Mouse (Mus musculus): ENCODE data around the gene Cab39l. TPM values are rescaled to one million over a fixed set of nuclear protein-coding genes. Genes with fewer than 3 reads are reported as not detected.

The Cab39l gene
- total and polyA plus RNA-seq, 3 experiments = 7.9 to 26.0 (median 23.8) TPM

DNA sequence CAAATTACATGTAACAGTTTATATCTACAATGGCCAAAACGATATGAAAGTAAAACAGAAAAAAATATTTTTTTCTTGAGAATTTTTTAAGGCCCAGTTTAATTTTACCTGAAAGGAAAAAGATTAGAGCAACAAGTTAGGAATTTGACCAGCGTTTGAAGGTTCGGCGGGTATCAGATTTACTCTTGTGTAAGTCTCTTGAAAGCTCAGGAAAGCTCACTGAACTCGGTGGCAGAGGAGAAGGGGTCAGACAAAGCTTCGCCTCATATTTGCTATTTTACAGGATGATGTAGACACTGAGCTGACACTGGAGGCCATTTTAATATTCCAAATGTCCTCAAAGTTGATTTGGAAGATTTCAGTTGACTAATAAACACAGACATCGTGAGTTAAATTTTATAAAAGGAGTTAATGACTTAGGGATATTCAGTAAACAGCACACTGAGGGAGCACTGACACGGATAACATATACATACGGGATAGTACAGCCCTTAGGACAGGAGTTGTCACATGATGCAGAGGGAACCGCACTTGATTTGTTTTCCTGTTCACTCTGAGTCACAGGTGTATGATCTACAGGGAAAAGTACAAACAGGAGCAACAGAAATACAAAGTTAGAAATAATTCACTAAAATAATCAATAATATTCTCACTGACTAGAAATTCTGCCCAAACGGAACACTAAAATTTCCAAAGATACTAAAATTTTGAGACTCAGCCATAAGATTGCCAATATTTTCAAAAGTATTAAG, 17.7 kb upstream of the Cab39l start:
- WGBS = 93% methylated on average over 11 of the region's 11 CpGs
- intact Hi-C loops (cut with DNase I) = no loop called here
- no peak overlapping the region for H3K4me3 ChIP-seq
- H3K79me2 ChIP-seq (replicated peaks; ENCODE audit: control insufficient read depth, insufficient read depth, low read length) = no peaks in the 10 kb centered on the region
- TF ChIP-seq EP300 (IDR thresholded peaks at IDR 0.05; ENCODE audit: insufficient read depth, low read depth, low read length) (no peak), POLR2A (IDR thresholded peaks at IDR 0.05; ENCODE audit: insufficient read depth, low read depth, low read length) (no peak), CTCF (IDR thresholded peaks at IDR 0.05) (no peak)
- H3K4me1 ChIP-seq (ENCODE audit: control insufficient read depth, insufficient read depth, low read length) = peaks cover 2% of the 10 kb centered on the region; the same call in 1 of the 2 replicates
- H3K27ac ChIP-seq = no peak overlapping the region
- no peak overlapping the region for H3K9ac ChIP-seq (ENCODE audit: low read depth, low read length)
- H3K36me3 ChIP-seq (ENCODE audit: control insufficient read depth, insufficient read depth, low read length) = peaks cover 14% of the 10 kb centered on the region
- no peak for DNase-seq
- H3K27me3 ChIP-seq (ENCODE audit: control insufficient read depth, insufficient read depth, low read length) = no peaks in the 10 kb centered on the region

DNA sequence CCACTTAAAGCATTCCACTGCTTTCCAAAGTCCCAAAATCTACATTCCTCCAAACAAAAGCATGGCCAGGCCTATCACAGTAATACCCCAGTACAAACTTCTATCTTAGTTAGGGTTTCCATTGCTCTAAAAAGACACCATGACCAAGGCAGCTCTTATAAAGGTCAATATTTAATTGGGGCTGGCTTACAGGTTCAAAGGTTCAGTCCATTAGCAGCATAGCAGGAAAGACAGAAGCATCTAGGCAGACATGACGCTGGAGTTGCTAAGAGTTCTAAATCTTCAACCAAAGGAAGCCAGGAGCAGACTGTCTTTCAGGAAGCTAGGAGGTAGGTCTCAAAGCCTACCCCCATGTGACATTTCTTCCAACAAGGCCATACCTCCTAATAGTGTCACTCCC, 10.2 kb upstream of the Cab39l start:
- H3K4me3 ChIP-seq = no peak overlapping the region
- intact Hi-C loops (cut with DNase I) = loop anchor here (10.0 kb wide), 1 partner anchor 226 kb away; the partner anchor contains the start of gene Rcbtb1
- no peak for DNase-seq
- H3K9ac ChIP-seq (ENCODE audit: low read depth, low read length) = no peak overlapping the region
- H3K4me1 ChIP-seq (ENCODE audit: control insufficient read depth, insufficient read depth, low read length) = no peaks in the 10 kb centered on the region
- no peak overlapping the region for H3K27ac ChIP-seq
- H3K27me3 ChIP-seq (ENCODE audit: control insufficient read depth, insufficient read depth, low read length) = no peaks in the 10 kb centered on the region
- TF ChIP-seq CTCF (IDR thresholded peaks at IDR 0.05) (no peak), POLR2A (IDR thresholded peaks at IDR 0.05; ENCODE audit: insufficient read depth, low read depth, low read length) (no peak), EP300 (IDR thresholded peaks at IDR 0.05; ENCODE audit: insufficient read depth, low read depth, low read length) (no peak)
- no peaks in the 10 kb centered on the region for H3K36me3 ChIP-seq (ENCODE audit: control insufficient read depth, insufficient read depth, low read length)
- WGBS = 92% methylated on average over 1 of the region's 1 CpGs
- H3K79me2 ChIP-seq (replicated peaks; ENCODE audit: control insufficient read depth, insufficient read depth, low read length) = no peaks in the 10 kb centered on the region

GRCm38 (mm10) chr14:59433902-59434301, 6.9 kb upstream of the Cab39l start:
- WGBS = 47% methylated on average over 2 of the region's 2 CpGs

DNA sequence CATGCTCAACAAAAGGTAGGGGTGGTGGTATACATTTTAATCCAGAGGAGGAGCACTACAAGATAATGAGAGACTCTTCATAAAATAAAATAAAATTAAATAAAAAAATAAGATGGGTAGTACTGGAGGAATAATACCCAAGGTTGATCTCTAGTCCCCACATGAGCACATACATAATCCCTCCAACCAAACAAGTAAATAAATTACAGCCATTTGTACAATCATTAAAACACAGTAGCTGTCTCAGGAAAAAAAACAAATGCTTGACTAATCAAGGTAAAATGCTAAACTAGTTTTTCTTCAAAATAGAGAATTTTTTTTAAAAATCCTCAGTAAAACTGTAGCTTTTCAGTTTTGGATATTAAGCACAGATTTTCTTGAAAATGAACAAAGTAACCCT, 5.6 kb upstream of the Cab39l start:
- Histone ChIP-seq H3K27ac (no peak overlapping the region), H3K4me3 (no peak overlapping the region), H3K36me3 (ENCODE audit: control insufficient read depth, insufficient read depth, low read length) (no peaks in the 10 kb centered on the region; the same call in 1 of the 2 replicates), H3K4me1 (ENCODE audit: control insufficient read depth, insufficient read depth, low read length) (peaks cover 2% of the 10 kb centered on the region), H3K79me2 (replicated peaks; ENCODE audit: control insufficient read depth, insufficient read depth, low read length) (0 out of 2 replicates have a peak, but pooled peaks cover 2% of the 10 kb centered on the region), H3K27me3 (ENCODE audit: control insufficient read depth, insufficient read depth, low read length) (no peaks in the 10 kb centered on the region), H3K9ac (ENCODE audit: low read depth, low read length) (no peak overlapping the region)
- no peak for DNase-seq
- TF ChIP-seq CTCF (IDR thresholded peaks at IDR 0.05) (no peak), EP300 (IDR thresholded peaks at IDR 0.05; ENCODE audit: insufficient read depth, low read depth, low read length) (no peak), POLR2A (IDR thresholded peaks at IDR 0.05; ENCODE audit: insufficient read depth, low read depth, low read length) (no peak)
- intact Hi-C loops (cut with DNase I) = loop anchor here (10.0 kb wide), 1 partner anchor 230 kb away; the partner anchor contains the start of gene Rcbtb1

More at GRCm38 (mm10) chr14:59433902-59434301, 6.9 kb upstream of the Cab39l start:
- no peak for DNase-seq
- intact Hi-C loops (cut with DNase I) = loop anchor here (10.0 kb wide), 1 partner anchor 229 kb away; the partner anchor contains the start of gene Rcbtb1
- TF ChIP-seq POLR2A (IDR thresholded peaks at IDR 0.05; ENCODE audit: insufficient read depth, low read depth, low read length) (no peak), EP300 (IDR thresholded peaks at IDR 0.05; ENCODE audit: insufficient read depth, low read depth, low read length) (no peak), CTCF (IDR thresholded peaks at IDR 0.05) (no peak)
- no peak overlapping the region for H3K9ac ChIP-seq (ENCODE audit: low read depth, low read length)
- H3K36me3 ChIP-seq (ENCODE audit: control insufficient read depth, insufficient read depth, low read length) = no peaks in the 10 kb centered on the region
- no peaks in the 10 kb centered on the region; the same call in 1 of the 2 replicates for H3K4me1 ChIP-seq (ENCODE audit: control insufficient read depth, insufficient read depth, low read length)
- H3K27ac ChIP-seq = no peak overlapping the region
- H3K27me3 ChIP-seq (ENCODE audit: control insufficient read depth, insufficient read depth, low read length) = no peaks in the 10 kb centered on the region
- 0 out of 2 replicates have a peak, but pooled peaks cover 2% of the 10 kb centered on the region for H3K79me2 ChIP-seq (replicated peaks; ENCODE audit: control insufficient read depth, insufficient read depth, low read length)
- H3K4me3 ChIP-seq = no peak overlapping the region

GRCm38 (mm10) chr14:59437398-59437797, 3.4 kb upstream of the Cab39l start:
- no peak overlapping the region for H3K4me3 ChIP-seq
- no peaks in the 10 kb centered on the region; the same call in 1 of the 2 replicates for H3K36me3 ChIP-seq (ENCODE audit: control insufficient read depth, insufficient read depth, low read length)
- 0 out of 2 replicates have a peak, but pooled peaks cover 2% of the 10 kb centered on the region for H3K79me2 ChIP-seq (replicated peaks; ENCODE audit: control insufficient read depth, insufficient read depth, low read length)
- intact Hi-C loops (cut with DNase I) = loop anchor here (10.0 kb wide), 1 partner anchor 233 kb away; the partner anchor contains the start of gene Rcbtb1
- 92% methylated on average over 3 of the region's 3 CpGs for WGBS
- H3K27me3 ChIP-seq (ENCODE audit: control insufficient read depth, insufficient read depth, low read length) = no peaks in the 10 kb centered on the region
- no peak for TF ChIP-seq CTCF (IDR thresholded peaks at IDR 0.05)
- TF ChIP-seq EP300 (IDR thresholded peaks at IDR 0.05; ENCODE audit: insufficient read depth, low read depth, low read length) = no peak
- no peak for TF ChIP-seq POLR2A (IDR thresholded peaks at IDR 0.05; ENCODE audit: insufficient read depth, low read depth, low read length)
- no peak overlapping the region for H3K27ac ChIP-seq
- no peak overlapping the region for H3K9ac ChIP-seq (ENCODE audit: low read depth, low read length)
- H3K4me1 ChIP-seq (ENCODE audit: control insufficient read depth, insufficient read depth, low read length) = peaks cover 2% of the 10 kb centered on the region
- no peak for DNase-seq

DNA sequence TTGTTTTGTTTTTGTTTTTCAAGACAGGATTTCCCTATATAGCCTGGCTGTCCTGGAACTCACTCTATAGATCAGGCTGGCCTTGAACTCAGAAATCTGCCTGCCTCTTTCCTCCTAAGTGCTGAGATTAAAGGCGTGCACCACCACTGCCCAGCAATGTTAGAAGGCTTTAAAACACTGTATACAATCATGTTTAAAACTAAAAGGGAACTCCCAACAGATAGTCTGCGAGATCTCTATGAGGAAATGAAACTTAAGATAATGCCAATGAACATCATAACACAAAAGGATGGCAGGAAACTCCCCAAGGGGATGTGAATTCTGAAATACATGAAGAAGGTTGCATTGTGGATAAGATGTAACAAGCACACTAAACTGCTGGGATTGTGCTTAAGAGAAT, 2.3 kb upstream of the Cab39l start:
- no peak overlapping the region for H3K9ac ChIP-seq (ENCODE audit: low read depth, low read length)
- H3K4me3 ChIP-seq = no peak overlapping the region
- TF ChIP-seq CTCF (IDR thresholded peaks at IDR 0.05) = no peak
- TF ChIP-seq EP300 (IDR thresholded peaks at IDR 0.05; ENCODE audit: insufficient read depth, low read depth, low read length) = no peak
- no peak for TF ChIP-seq POLR2A (IDR thresholded peaks at IDR 0.05; ENCODE audit: insufficient read depth, low read depth, low read length)
- H3K27ac ChIP-seq = no peak overlapping the region
- no peaks in the 10 kb centered on the region for H3K27me3 ChIP-seq (ENCODE audit: control insufficient read depth, insufficient read depth, low read length)
- H3K79me2 ChIP-seq (replicated peaks; ENCODE audit: control insufficient read depth, insufficient read depth, low read length) = 0 out of 2 replicates have a peak, but pooled peaks cover 2% of the 10 kb centered on the region
- peaks cover 2% of the 10 kb centered on the region for H3K4me1 ChIP-seq (ENCODE audit: control insufficient read depth, insufficient read depth, low read length)
- intact Hi-C loops (cut with DNase I) = loop anchor here (10.0 kb wide), 1 partner anchor 234 kb away; the partner anchor contains the start of gene Rcbtb1
- WGBS = 64% methylated on average over 2 of the region's 2 CpGs
- no peaks in the 10 kb centered on the region; the same call in 1 of the 2 replicates for H3K36me3 ChIP-seq (ENCODE audit: control insufficient read depth, insufficient read depth, low read length)
- no peak for DNase-seq

Data from heart, adult 2 months (tissue).